Mouse (Mus musculus) liver, embryonic 16.5 days (tissue): ENCODE results near the gene Phlda3. TPM values are rescaled to one million over a fixed set of nuclear protein-coding genes. Genes with fewer than 3 reads are reported as not detected.

Source experiments
- ATAC-seq: fragments of 200-750 bp; cut with Nextera tagmentation; 2 replicates; pipeline ENCODE4 v1.8.0; 2017; ENCODE audit warnings: low read depth, mild to moderate bottlenecking, moderate number of reproducible peaks, moderate library complexity
- H3K27ac ChIP-seq: fragments of 300-500 bp; sonication (generic); 2 replicates; pipeline ENCODE4 v1.5.1; 2014; ENCODE audit warnings: mild to moderate bottlenecking, low read length
- H3K27me3 ChIP-seq: fragments of 300-500 bp; sonication (generic); 2 replicates; pipeline ENCODE4 v1.6.1; 2014; ENCODE audit warnings: low read depth, low read length, mixed read lengths; ENCODE audit not compliant: control insufficient read depth, insufficient read depth
- H3K36me3 ChIP-seq: fragments of 300-500 bp; sonication (generic); 2 replicates; pipeline ENCODE4 v1.6.1; 2014; ENCODE audit warnings: mild to moderate bottlenecking; ENCODE audit not compliant: control insufficient read depth, insufficient read depth
- H3K4me1 ChIP-seq: fragments of 300-500 bp; sonication (generic); 2 replicates; pipeline ENCODE4 v1.6.1; 2014; ENCODE audit warnings: low read depth, low read length, mixed read lengths; ENCODE audit not compliant: control insufficient read depth
- H3K4me2 ChIP-seq: fragments of 300-500 bp; sonication (generic); 2 replicates; pipeline ENCODE4 v1.6.1; 2014; ENCODE audit warnings: low read depth, low read length, mixed read lengths
- H3K4me3 ChIP-seq: fragments of 300-500 bp; sonication (generic); 2 replicates; pipeline ENCODE4 v1.5.1; 2014; ENCODE audit warnings: low read depth, mild to moderate bottlenecking, low read length
- H3K9ac ChIP-seq: fragments of 300-500 bp; sonication (generic); 2 replicates; pipeline ENCODE4 v1.6.1; 2014; ENCODE audit warnings: low read depth, low read length
- H3K9me3 ChIP-seq: fragments of 300-500 bp; sonication (generic); replicated peaks from 2 replicates; pipeline ENCODE4 v1.6.1; 2016; ENCODE audit warnings: low read length; ENCODE audit not compliant: control insufficient read depth
- WGBS: fragments of 180-500 bp; shearing (Covaris S2); extraction: QIAGEN DNeasy Blood & Tissue Kit; methylation state at CpG from one replicate; pipeline ENCODE4 v1.1.7; 2014; ENCODE audit not compliant: insufficient replicate concordance; 5-methylcytosine and 5-hydroxymethylcytosine counted together
- polyA plus RNA-seq: library from polyadenylated mRNA; unstranded; fragments of >200 nt; fragmentation: Nextera tagmentation; extraction: Ambion mirVana; gene quantifications from 2 replicates; pipeline ENCODE4 v1.2.1, GENCODE M21; 2015

The Phlda3 gene
- polyA plus RNA-seq, 1 experiment from 2014 or later, result 5.0 TPM

- WGBS, result 56% methylated on average over 3 of the region's 3 CpGs
- no peak for ATAC-seq
- Histone ChIP-seq H3K9me3 (no peaks in the 10 kb centered on the region), H3K9ac (no peak overlapping the region), H3K4me2 (no peak overlapping the region), H3K4me3 (no peak overlapping the region), H3K27ac (no peak overlapping the region), H3K36me3 (no peaks in the 10 kb centered on the region), H3K4me1 (no peaks in the 10 kb centered on the region), H3K27me3 (peaks cover 9% of the 10 kb centered on the region)
These were observed 46.3 kb downstream of the Phlda3 start for GRCm38 (mm10) chr1:135812205-135812604.

GRCm38 (mm10) chr1:135812618-135813017 lies 46.7 kb downstream of the Phlda3 start:
- H3K4me1 ChIP-seq, result no peaks in the 10 kb centered on the region
- WGBS, result 31% methylated on average over 2 of the region's 2 CpGs
- H3K36me3 ChIP-seq, result no peaks in the 10 kb centered on the region
- no peaks in the 10 kb centered on the region for H3K9me3 ChIP-seq
- no peak overlapping the region for H3K9ac ChIP-seq
- ATAC-seq, result no peak
- peaks cover 13% of the 10 kb centered on the region for H3K27me3 ChIP-seq
- H3K27ac ChIP-seq, result no peak overlapping the region
- H3K4me3 ChIP-seq, result no peak overlapping the region
- no peak overlapping the region for H3K4me2 ChIP-seq

- ATAC-seq, result no peak
- no peak overlapping the region for H3K4me2 ChIP-seq
- 39% methylated on average over 4 of the region's 4 CpGs for WGBS
- peaks cover 17% of the 10 kb centered on the region for H3K27me3 ChIP-seq
- H3K27ac ChIP-seq, result no peak overlapping the region
- no peaks in the 10 kb centered on the region for H3K9me3 ChIP-seq
- H3K4me1 ChIP-seq, result no peaks in the 10 kb centered on the region
- no peak overlapping the region for H3K4me3 ChIP-seq
- H3K36me3 ChIP-seq, result no peaks in the 10 kb centered on the region
- no peak overlapping the region for H3K9ac ChIP-seq
These were observed 47.2 kb downstream of the Phlda3 start for GRCm38 (mm10) chr1:135813071-135813470.

GRCm38 (mm10) chr1:135813687-135814395 lies 47.9 kb downstream of the Phlda3 start:
- Histone ChIP-seq H3K27me3 (peaks cover 25% of the 10 kb centered on the region), H3K9ac (no peak overlapping the region)

GRCm38 (mm10) chr1:135814531-135814930 lies 48.6 kb downstream of the Phlda3 start:
- H3K4me3 ChIP-seq, result no peak overlapping the region
- WGBS, result 54% methylated on average over 5 of the region's 5 CpGs
- H3K9me3 ChIP-seq, result no peaks in the 10 kb centered on the region
- no peaks in the 10 kb centered on the region for H3K4me1 ChIP-seq
- H3K36me3 ChIP-seq, result no peaks in the 10 kb centered on the region
- no peak overlapping the region for H3K9ac ChIP-seq
- no peak for ATAC-seq
- no peak overlapping the region for H3K27ac ChIP-seq
- H3K27me3 ChIP-seq, result peaks cover 32% of the 10 kb centered on the region
- no peak overlapping the region for H3K4me2 ChIP-seq

More at GRCm38 (mm10) chr1:135813687-135814395, 47.9 kb downstream of the Phlda3 start:
- H3K4me3 ChIP-seq, result no peak overlapping the region
- H3K36me3 ChIP-seq, result no peaks in the 10 kb centered on the region
- no peak for ATAC-seq
- no peak overlapping the region for H3K27ac ChIP-seq
- H3K4me2 ChIP-seq, result no peak overlapping the region
- no peaks in the 10 kb centered on the region for H3K9me3 ChIP-seq
- H3K4me1 ChIP-seq, result no peaks in the 10 kb centered on the region
- 53% methylated on average over 5 of the region's 5 CpGs for WGBS

GRCm38 (mm10) chr1:135817595-135817994 lies 51.7 kb downstream of the Phlda3 start:
- no peak overlapping the region for H3K4me2 ChIP-seq
- no peak overlapping the region for H3K4me3 ChIP-seq
- ATAC-seq, result no peak
- no peak overlapping the region for H3K9ac ChIP-seq
- H3K36me3 ChIP-seq, result no peaks in the 10 kb centered on the region
- 19% methylated on average over 4 of the region's 4 CpGs for WGBS
- no peaks in the 10 kb centered on the region for H3K9me3 ChIP-seq
- H3K27ac ChIP-seq, result no peak overlapping the region
- no peaks in the 10 kb centered on the region for H3K4me1 ChIP-seq
- peaks cover 40% of the 10 kb centered on the region for H3K27me3 ChIP-seq

GRCm38 (mm10) chr1:135818481-135819086 lies 52.7 kb downstream of the Phlda3 start, which contains the start of gene Lad1:
TSS of gene Lad1 (plus strand) at chr1:135818598.
- no peak for ATAC-seq
- H3K9ac ChIP-seq, result no peak within 1 kb of the TSS; the same call in 1 of the 2 replicates
- no peaks in the 10 kb centered on the region for H3K36me3 ChIP-seq
- H3K4me1 ChIP-seq, result no peaks in the 10 kb centered on the region
- H3K9me3 ChIP-seq, result no peaks in the 10 kb centered on the region
- peaks cover 40% of the 10 kb centered on the region for H3K27me3 ChIP-seq
- H3K27ac ChIP-seq, result no peak within 1 kb of the TSS
- peak within 1 kb of the TSS; percentile 62 for H3K4me2 ChIP-seq
- WGBS, result under 1% methylated on average over 63 of the region's 63 CpGs
- peak within 1 kb of the TSS; percentile 46 for H3K4me3 ChIP-seq

Other genes starting within 250 kb of the Phlda3 start
- 0.70 and 1.1 TPM in 2 replicates for gene Nav1, start 158.8 kb upstream of the Phlda3 start, polyA plus RNA-seq
- gene Csrp1, start 46.1 kb upstream of the Phlda3 start, polyA plus RNA-seq, result 26.9 and 30.5 TPM in 2 replicates
- 8.8 and 15.6 TPM in 2 replicates for gene Tnni1, start 13.3 kb downstream of the Phlda3 start, polyA plus RNA-seq
- gene Lad1, start 52.5 kb downstream of the Phlda3 start, polyA plus RNA-seq, result 0.09 and 1.5 TPM in 2 replicates
- gene Tnnt2, start 70.2 kb downstream of the Phlda3 start, polyA plus RNA-seq, result 3.6 and 5.9 TPM in 2 replicates
- gene Pkp1, start 153.1 kb downstream of the Phlda3 start, polyA plus RNA-seq, result not detected in 2 replicates
- not detected in 2 replicates for gene Igfn1, start 240.2 kb downstream of the Phlda3 start, polyA plus RNA-seq
- gene Tmem9, start 242.0 kb downstream of the Phlda3 start, polyA plus RNA-seq, result 92.9 and 94.4 TPM in 2 replicates